Mouse (Mus musculus): ENCODE measurements at regions not wholly inside any gene's neighbourhood (a gene's known extent, or its start where the extent isn't known, plus 50 kb on each side); places are given as distances from the start of the nearest gene placed in this dataset.

DNA sequence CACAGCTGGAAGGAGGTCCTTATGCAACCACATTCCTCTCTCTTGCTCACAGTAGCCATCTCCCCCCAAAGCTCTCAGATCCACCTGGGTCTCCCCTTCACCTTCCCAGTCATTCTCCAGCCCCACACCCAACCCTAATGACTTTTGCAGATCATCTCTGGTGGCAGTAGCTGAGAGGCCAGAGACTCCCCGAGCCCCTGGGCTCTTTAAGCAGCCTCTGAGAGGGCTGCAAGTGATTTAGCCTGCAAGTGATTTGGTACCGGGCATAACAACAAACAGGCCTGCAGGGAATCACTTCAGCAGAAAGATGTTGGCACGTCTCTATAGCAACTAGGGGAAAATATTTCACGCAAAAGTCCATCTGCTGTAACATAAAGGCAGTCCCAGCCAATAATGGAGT is 142.0 kb downstream of the Fgf18 start:
- 61% methylated on average over 4 of the region's 4 CpGs for WGBS
- no peaks in the 10 kb centered on the region for H3K9me3 ChIP-seq

DNA sequence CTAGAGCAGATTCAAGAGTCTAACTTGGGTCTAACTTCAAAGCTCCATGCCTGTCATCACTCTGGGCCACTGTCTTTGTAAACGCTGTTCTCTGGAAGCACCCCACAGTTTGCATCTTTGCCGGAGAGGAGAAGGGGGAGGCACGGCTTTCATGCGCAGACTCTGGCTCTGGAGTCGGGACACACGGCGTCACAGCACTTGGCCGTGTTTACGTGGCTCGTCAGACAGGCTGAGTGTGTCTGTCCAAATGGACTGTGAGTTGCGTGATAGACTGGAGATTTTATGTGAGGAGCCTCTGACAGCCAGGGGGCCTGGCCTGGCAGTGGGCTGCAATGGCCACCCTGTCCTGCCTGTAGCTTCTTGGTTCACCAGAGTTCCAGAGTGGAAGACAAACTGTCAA is 142.6 kb downstream of the Fgf18 start:
- Histone ChIP-seq H3K36me3 (no peaks in the 10 kb centered on the region), H3K27ac (no peak overlapping the region), H3K4me3 (no peak overlapping the region), H3K9me3 (no peaks in the 10 kb centered on the region), H3K27me3 (ENCODE audit: insufficient read depth, poor library complexity, severe bottlenecking) (no peaks in the 10 kb centered on the region), H3K4me1 (peaks cover 9% of the 10 kb centered on the region; the same call in 1 of the 2 replicates)
- 64% methylated on average over 11 of the region's 11 CpGs for WGBS
- no peak for DNase-seq (ENCODE audit: low spot score)

More for the DNA sequence above, 142.0 kb downstream of the Fgf18 start:
- peaks cover 9% of the 10 kb centered on the region; the same call in 1 of the 2 replicates for H3K4me1 ChIP-seq
- H3K4me3 ChIP-seq: no peak overlapping the region
- DNase-seq (ENCODE audit: low spot score): no peak
- no peaks in the 10 kb centered on the region for H3K36me3 ChIP-seq
- H3K27ac ChIP-seq: no peak overlapping the region
- H3K27me3 ChIP-seq (ENCODE audit: insufficient read depth, poor library complexity, severe bottlenecking): no peaks in the 10 kb centered on the region

DNA sequence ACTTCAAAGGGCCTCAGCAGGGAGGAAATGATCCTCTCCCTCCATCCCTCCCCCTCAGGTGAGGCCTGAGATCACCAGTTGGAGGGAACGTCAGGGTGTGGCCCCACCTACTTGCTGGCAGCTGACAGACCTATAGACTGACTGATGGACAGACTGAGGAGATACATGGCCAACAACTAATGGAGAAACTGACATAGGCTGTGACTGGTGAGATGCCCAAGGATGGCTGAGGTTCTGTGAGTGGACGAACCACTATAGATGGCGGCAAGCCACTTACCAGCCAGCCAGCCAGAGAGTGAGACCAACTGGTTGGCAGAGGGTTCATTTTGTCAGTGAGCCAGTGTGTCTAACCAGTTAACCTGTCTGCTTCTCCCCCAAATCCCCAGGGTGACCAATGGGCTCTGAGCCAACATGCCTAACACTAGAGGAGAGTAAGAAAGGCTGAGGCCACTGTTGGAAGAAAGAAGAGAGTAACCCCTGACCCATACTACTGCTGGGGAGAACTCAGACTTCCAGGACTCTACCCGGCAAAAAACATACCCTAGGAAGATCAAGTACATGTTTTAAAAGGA is 147.4 kb downstream of the Fgf18 start:
- H3K27ac ChIP-seq: no peak overlapping the region
- no peaks in the 10 kb centered on the region for H3K9me3 ChIP-seq
- no peaks in the 10 kb centered on the region for H3K36me3 ChIP-seq
- no peak for DNase-seq (ENCODE audit: low spot score)
- whole genome bisulfite sequencing: 76% methylated on average over 4 of the region's 4 CpGs
- no peak overlapping the region for H3K4me3 ChIP-seq
- peaks cover 3% of the 10 kb centered on the region; the same call in 1 of the 2 replicates for H3K4me1 ChIP-seq
- H3K27me3 ChIP-seq (ENCODE audit: insufficient read depth, poor library complexity, severe bottlenecking): no peaks in the 10 kb centered on the region

DNA sequence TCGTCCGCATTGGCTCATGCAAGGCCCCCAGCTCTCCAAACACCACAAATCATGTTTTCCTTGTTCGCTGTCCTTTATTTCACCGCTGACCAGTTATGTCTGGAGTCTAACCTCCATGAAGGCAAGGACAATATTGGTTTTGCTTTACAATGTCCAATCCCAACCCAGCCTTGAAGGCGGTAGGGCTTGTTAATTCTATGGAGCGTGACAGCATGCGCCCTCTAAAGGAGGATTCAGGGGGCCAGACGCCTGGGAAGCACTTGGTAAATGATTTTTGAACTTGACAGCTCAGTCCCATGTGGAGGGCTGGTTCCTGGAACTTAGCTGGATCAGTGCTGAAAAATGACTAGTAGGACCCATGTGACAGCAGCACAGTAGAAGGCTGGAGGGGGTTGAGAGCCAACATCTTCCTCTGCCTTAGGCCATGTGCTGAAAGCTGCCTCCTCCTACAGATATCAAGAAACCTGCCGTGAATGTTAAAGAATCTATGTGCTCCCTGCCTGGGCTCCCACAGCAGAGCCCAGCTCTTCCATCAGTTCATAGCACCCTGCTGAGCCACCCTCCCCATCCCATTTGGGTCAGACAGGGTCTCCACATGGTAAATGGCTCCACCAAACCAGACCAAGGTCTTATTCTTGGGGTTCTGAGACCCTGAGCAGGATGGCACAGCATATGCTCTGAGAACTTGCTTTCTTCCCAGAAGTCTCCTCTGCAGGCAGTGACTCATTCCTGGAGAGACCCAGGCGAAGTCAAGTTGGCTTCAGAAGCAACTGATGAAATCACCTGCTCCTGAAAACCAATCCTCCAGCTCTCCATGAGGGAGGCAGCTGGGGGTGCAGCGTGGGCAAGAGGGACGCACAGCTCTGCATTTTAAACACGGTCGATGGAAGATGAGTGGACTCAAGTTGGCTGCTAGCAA is 148.3 kb downstream of the Fgf18 start:
- Histone ChIP-seq H3K36me3 (no peaks in the 10 kb centered on the region), H3K27me3 (ENCODE audit: insufficient read depth, poor library complexity, severe bottlenecking) (no peaks in the 10 kb centered on the region), H3K4me1 (no peaks in the 10 kb centered on the region), H3K9me3 (no peaks in the 10 kb centered on the region), H3K4me3 (no peak overlapping the region), H3K27ac (no peak overlapping the region)
- DNase-seq (ENCODE audit: low spot score): no peak
- 77% methylated on average over 14 of the region's 14 CpGs for WGBS

DNA sequence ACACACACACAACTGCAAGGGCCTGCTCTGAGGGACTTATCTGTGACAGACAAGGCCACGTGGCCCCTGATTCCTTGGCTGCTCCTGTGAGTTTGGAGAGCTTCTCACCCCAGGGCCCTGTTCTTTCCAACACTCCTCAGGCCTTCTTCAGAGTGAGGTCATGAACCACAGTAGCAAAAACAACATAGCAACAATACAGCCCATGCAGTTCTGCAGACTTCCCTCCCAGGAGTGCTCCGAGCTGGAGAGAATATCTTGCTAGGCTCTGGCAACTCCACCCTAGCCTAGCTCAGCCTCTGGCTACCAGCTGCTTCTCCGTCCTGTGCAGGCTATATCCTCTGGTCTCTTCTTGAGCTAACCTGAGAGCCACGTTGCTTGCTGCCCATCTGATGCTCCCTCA is 152.8 kb downstream of the Fgf18 start:
- Histone ChIP-seq H3K36me3 (no peaks in the 10 kb centered on the region), H3K9me3 (no peaks in the 10 kb centered on the region), H3K4me3 (no peak overlapping the region), H3K4me1 (no peaks in the 10 kb centered on the region), H3K27ac (no peak overlapping the region), H3K27me3 (ENCODE audit: insufficient read depth, poor library complexity, severe bottlenecking) (0 out of 2 replicates have a peak, but pooled peaks cover 7% of the 10 kb centered on the region)
- WGBS: 68% methylated on average over 4 of the region's 4 CpGs
- no peak for DNase-seq (ENCODE audit: low spot score)

DNA sequence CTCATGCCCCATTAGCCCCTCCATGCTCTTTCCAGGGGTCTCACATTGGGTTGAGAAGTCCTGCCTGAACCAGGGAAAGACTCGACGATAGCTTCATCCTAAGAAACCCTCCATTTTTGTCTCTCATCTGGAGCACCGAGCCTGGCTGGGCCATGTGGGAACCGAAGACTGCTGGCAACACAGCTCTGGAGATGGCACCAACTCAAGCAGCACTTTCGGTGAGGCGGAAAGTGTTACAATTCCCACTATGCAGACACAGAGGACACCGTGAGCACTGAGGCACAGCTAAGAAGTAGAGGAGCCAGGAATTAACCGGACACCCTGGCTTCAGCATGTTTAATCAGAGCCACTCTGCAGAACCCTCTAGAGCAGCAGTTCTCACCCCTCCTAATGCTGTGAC is 153.8 kb downstream of the Fgf18 start:
- WGBS: 84% methylated on average over 8 of the region's 8 CpGs

DNA sequence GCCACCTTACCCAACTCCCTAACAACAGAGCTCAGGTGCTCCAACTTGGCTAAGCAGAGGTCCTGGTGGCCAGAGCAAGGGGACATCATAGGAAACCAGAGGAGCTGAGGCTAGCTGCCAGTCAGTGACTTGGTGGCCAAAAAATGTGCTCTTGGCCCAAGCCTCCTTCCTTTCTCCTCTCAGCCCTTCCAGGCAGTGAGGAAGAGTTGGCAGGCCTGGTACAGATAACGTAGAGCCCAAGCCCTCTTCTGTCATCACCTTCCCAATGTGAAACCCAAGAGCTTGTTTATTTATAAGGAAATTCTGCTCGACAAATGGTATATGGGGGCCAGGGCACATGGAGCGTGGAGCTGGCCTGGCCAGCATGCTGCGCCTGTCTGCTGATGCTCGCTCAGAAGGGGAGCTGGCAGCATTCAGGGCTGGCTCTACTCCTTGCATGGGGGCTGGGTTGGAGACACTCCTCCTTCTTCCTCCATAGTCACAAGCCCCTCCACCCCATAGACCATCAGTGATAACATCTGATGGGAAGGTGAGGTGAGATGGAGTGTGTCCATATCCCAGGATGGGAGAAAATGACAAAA is 156.1 kb downstream of the Fgf18 start:
- no peaks in the 10 kb centered on the region for H3K9me3 ChIP-seq
- no peak for DNase-seq (ENCODE audit: low spot score)
- H3K27ac ChIP-seq: no peak overlapping the region
- H3K27me3 ChIP-seq (ENCODE audit: insufficient read depth, poor library complexity, severe bottlenecking): 0 out of 2 replicates have a peak, but pooled peaks cover 7% of the 10 kb centered on the region
- no peaks in the 10 kb centered on the region for H3K36me3 ChIP-seq
- 71% methylated on average over 5 of the region's 5 CpGs for WGBS
- H3K4me3 ChIP-seq: no peak overlapping the region
- H3K4me1 ChIP-seq: no peaks in the 10 kb centered on the region

More for the DNA sequence above, 153.8 kb downstream of the Fgf18 start:
- H3K4me1 ChIP-seq: no peaks in the 10 kb centered on the region
- H3K27ac ChIP-seq: no peak overlapping the region
- H3K9me3 ChIP-seq: no peaks in the 10 kb centered on the region
- 0 out of 2 replicates have a peak, but pooled peaks cover 7% of the 10 kb centered on the region for H3K27me3 ChIP-seq (ENCODE audit: insufficient read depth, poor library complexity, severe bottlenecking)
- no peaks in the 10 kb centered on the region for H3K36me3 ChIP-seq
- no peak for DNase-seq (ENCODE audit: low spot score)
- no peak overlapping the region for H3K4me3 ChIP-seq

DNA sequence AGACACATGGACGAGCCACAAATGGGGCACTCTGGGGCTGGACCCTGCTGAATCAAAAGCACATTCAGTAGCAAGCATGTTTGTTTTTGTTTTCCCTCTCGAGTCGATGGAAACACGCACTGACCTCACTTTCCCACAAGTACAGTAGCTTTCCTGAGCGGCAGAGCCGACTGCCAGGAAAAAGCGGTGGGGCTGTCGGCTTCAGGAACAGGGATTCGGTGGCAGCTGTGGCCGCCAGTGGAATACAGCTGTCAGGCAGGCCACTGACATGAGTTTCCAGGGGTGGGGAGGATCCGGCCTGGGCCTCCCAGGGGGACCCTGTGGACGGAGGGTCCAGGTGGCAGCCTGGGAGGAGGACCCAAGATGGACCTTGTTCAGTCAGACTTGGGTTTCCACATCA is 157.0 kb downstream of the Fgf18 start:
- Histone ChIP-seq H3K27me3 (ENCODE audit: insufficient read depth, poor library complexity, severe bottlenecking) (0 out of 2 replicates have a peak, but pooled peaks cover 7% of the 10 kb centered on the region), H3K36me3 (no peaks in the 10 kb centered on the region), H3K27ac (no peak overlapping the region), H3K9me3 (no peaks in the 10 kb centered on the region), H3K4me3 (no peak overlapping the region), H3K4me1 (no peaks in the 10 kb centered on the region)
- no peak for DNase-seq (ENCODE audit: low spot score)
- WGBS: 85% methylated on average over 12 of the region's 12 CpGs

DNA sequence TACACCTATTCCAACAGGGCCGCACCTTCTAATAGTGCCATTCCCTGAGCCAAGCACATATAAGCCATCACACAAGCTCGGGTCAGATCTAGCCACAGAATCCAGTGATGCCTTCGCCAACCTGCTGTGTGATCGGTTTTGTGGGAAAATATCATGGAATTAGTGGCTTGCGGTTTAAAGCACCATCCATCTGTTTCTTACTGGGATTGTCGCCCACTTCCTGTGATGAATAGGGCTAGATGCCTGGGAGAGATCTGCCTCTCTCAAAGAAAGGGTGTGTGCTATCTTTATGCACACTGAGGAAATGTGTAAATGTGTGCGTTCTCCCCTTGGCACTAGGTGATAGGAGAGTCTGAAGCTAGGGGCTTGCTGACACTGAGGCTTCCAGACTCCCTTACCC is 154.5 kb upstream of the Smim23 start:
- Histone ChIP-seq H3K4me3 (no peak overlapping the region), H3K27ac (no peak overlapping the region), H3K9me3 (no peaks in the 10 kb centered on the region), H3K4me1 (no peaks in the 10 kb centered on the region), H3K36me3 (no peaks in the 10 kb centered on the region), H3K27me3 (ENCODE audit: insufficient read depth, poor library complexity, severe bottlenecking) (peaks cover 10% of the 10 kb centered on the region; the same call in 1 of the 2 replicates)
- DNase-seq (ENCODE audit: low spot score): no peak
- 84% methylated on average over 7 of the region's 7 CpGs for WGBS

DNA sequence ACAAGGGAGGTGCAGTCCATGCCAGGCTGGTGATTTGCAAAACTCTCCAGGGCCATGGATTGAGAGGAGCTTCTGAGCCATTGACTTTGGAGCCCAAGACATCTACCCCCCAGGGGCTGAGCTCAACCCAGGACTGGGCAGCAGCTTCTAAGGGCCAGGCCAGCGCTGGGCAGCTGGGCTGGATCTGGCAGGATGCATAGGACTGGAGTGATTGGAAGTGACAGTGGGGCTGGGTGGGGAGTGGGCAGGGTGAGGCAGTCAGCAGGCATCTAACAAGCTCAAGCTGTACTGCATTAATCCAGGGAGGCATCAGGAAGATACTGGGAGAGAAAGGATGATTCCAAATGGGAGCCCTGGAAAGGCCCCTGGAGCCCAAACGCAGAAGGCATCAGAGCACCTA is 152.2 kb upstream of the Smim23 start:
- no peaks in the 10 kb centered on the region for H3K9me3 ChIP-seq
- H3K27me3 ChIP-seq (ENCODE audit: insufficient read depth, poor library complexity, severe bottlenecking): peaks cover 10% of the 10 kb centered on the region; the same call in 1 of the 2 replicates
- no peaks in the 10 kb centered on the region for H3K36me3 ChIP-seq
- H3K4me3 ChIP-seq: no peak overlapping the region
- 0 out of 2 replicates have a peak, but pooled peaks cover 4% of the 10 kb centered on the region for H3K4me1 ChIP-seq
- WGBS: 69% methylated on average over 2 of the region's 2 CpGs
- H3K27ac ChIP-seq: no peak overlapping the region
- no peak for DNase-seq (ENCODE audit: low spot score)

DNA sequence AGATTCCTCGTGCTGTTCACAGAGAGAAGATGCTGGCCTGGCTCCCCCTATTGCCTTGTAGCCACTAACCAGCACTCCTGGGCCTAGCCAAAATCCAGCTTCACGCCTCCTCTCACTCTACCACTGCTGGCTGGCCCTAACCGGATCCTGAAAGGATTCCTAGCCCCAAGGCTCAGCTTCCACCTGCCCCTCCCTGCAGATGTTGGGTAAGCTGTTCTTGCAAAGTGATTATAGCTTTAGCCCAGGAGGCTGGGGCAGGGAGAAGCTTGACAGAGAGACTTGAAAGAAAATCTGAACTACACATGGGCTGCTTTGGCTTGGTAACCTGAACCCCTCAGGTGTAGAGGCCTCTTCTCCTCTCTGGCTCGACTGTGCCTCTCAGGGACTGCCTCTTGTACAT is 149.0 kb upstream of the Smim23 start:
- no peak overlapping the region for H3K4me3 ChIP-seq
- no peaks in the 10 kb centered on the region for H3K36me3 ChIP-seq
- H3K4me1 ChIP-seq: 0 out of 2 replicates have a peak, but pooled peaks cover 4% of the 10 kb centered on the region
- H3K9me3 ChIP-seq: no peaks in the 10 kb centered on the region
- H3K27me3 ChIP-seq (ENCODE audit: insufficient read depth, poor library complexity, severe bottlenecking): peaks cover 10% of the 10 kb centered on the region; the same call in 1 of the 2 replicates
- DNase-seq (ENCODE audit: low spot score): no peak
- H3K27ac ChIP-seq: no peak overlapping the region
- WGBS: 58% methylated on average over 4 of the region's 4 CpGs

DNA sequence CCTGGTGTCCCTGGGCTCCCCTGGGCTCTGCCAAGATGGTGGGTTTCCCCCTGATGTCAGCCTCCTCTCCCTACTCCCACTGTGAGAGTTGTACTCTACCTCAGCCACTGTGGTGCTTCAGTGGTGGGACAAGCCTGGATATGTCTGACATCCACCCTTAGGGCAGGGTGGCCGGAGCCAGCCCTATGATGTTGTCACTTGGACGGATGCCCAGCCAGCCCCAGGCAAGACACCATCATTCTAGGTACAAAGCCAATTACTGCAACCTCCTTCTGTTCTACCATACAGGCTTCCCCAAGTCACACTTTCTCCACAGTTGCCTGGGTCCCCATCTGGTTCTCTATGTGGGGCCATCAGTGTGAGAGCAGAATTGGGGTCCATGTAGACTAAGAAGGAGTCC is 141.0 kb upstream of the Smim23 start:
- Histone ChIP-seq H3K36me3 (no peaks in the 10 kb centered on the region), H3K4me1 (0 out of 2 replicates have a peak, but pooled peaks cover 5% of the 10 kb centered on the region), H3K27ac (no peak overlapping the region), H3K9me3 (no peaks in the 10 kb centered on the region), H3K4me3 (no peak overlapping the region), H3K27me3 (ENCODE audit: insufficient read depth, poor library complexity, severe bottlenecking) (peaks cover 8% of the 10 kb centered on the region; the same call in 1 of the 2 replicates)
- DNase-seq (ENCODE audit: low spot score): no peak
- WGBS: 65% methylated on average over 2 of the region's 2 CpGs
